Mouse (Mus musculus) kidney, adult 2 months (tissue): ENCODE results near the gene Npas3.

Experiments used
- CTCF ChIP-seq: fragments of 200-500 bp; conservative IDR thresholded peaks from 2 replicates; pipeline ENCODE4 v1.5.1; 2011; ENCODE audit warnings: low read depth, mild to moderate bottlenecking, control low read depth, low read length, moderate library complexity, mixed read lengths; ENCODE audit not compliant: insufficient read depth, insufficient read length
- POLR2A ChIP-seq: fragments of 200-500 bp; IDR thresholded peaks from one replicate; pipeline ENCODE4 v1.6.1; 2011; ENCODE audit warnings: low read depth, low read length, control low read depth

GRCm38 (mm10) chr12:54042996-54043544 lies 794.6 kb downstream of the Npas3 start:
- TF ChIP-seq POLR2A: no peak
- TF ChIP-seq CTCF: no peak
